Mouse (Mus musculus) left cerebral cortex, adult 11 months (tissue): ENCODE measurements at regions not wholly inside any gene's neighbourhood (a gene's known extent, or its start where the extent isn't known, plus 50 kb on each side); places are given as distances from the start of the nearest gene placed in this dataset.

Experiments
- DNase-seq: peaks from one replicate; pipeline ENCODE4 v3.0.0; 2022; ENCODE audit warnings: low spot score

DNA sequence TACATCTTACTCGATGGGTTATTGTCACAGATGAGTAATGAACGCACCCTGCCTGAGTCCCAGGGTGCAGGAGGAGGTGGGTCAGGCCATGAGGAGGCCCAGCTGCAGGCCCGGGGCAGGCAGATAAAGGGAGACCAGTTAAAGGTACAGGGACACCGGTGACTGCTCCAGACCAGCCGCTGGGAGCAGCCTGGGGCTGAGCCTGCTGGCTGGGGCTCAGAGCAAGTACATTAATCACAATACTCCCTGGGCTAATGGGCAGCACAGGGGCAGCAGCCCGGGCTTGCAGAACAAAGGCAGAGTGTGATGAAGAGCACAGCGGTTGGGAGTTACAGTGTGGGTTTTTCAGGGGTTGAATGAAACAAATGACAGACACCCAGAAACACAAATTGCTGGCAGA is 154.4 kb upstream of the Rnf219 start:
- no peak for DNase-seq

- DNase-seq, result no peak
Measured at GRCm38 (mm10) chr14:104661696-104662095, 139.3 kb upstream of the Rnf219 start.

DNA sequence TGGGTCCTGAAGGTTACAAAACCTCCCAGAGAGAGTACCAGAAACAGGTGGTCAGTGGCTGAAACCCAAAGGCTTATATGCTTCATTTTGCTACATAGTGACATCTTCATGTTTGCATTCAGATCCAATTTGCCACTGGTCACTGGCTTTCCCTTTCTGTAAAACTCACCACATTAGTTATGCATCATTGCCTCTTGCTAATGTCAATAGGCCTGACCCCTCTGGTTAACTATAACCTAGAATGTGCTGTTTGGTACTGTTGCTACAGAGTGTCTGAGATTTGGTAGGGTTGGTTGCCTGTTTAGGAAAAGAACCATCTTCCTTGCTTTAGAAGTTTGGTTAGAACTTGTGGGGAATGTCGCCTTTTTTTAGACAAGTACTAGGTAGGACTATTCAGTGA is 136.3 kb upstream of the Rnf219 start:
- no peak for DNase-seq

DNA sequence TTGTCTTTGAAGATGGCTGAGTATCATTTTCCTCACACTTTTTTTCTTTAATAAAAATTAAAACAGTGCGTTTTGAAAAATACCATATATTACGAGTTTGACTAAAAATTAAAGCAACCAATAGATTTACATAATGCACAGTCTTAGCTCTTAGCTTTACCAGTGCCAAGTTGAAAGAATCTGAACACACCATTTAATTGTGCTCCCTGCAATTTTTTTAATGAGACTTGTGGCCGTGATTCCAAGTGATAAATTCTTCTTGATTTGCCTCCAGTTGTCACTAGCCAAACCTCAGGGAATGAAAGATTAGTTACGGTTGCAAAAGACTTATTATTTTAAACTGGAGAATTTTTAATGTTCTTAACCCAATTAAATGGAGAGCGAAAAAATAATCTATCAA is 127.5 kb upstream of the Rnf219 start:
- no peak for DNase-seq

GRCm38 (mm10) chr14:104644626-104645025 is 122.2 kb upstream of the Rnf219 start:
- DNase-seq, result no peak

- no peak for DNase-seq
Measured at GRCm38 (mm10) chr14:104642783-104643182, 120.3 kb upstream of the Rnf219 start.

DNA sequence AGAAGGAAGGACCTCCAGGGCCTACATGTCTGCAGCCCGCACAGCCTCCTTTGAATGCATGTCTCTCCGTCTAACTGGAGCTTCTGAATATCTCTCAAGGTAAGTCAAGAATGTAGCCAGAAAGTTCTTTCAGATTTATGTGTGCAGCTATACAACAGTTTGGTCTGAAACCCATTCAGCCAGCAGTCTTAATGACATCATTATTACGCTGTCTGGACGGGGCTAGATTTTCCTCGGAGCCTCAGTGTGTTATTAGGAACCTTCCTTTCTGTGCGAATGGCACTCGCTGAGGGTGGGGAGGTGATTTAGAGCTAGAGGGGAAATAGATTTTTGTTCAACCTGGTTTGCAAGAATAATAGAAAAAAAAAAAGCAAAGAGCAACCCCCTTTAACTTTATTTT is 116.9 kb upstream of the Rnf219 start:
- no peak for DNase-seq

DNA sequence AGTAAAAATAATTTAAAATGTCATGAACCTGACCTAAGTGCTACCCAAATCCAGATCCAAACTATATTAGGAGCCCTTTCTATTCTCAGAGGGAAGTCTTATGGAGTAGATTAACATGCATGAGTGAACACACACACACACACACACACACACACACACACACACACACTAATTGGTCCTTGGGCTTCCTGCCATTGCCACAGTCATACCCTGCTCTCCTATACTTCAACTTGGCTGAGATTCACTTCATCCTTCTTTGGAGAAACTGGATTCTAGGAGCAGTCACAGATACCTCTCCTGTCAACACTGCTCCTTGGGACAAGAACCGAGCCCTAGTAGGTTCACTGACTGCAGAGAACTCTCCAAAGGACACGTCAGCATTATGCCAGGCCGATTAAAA is 89.0 kb upstream of the Rnf219 start:
- DNase-seq, result no peak

- no peak for DNase-seq
Measured at GRCm38 (mm10) chr14:104610378-104610777, 87.9 kb upstream of the Rnf219 start.

DNA sequence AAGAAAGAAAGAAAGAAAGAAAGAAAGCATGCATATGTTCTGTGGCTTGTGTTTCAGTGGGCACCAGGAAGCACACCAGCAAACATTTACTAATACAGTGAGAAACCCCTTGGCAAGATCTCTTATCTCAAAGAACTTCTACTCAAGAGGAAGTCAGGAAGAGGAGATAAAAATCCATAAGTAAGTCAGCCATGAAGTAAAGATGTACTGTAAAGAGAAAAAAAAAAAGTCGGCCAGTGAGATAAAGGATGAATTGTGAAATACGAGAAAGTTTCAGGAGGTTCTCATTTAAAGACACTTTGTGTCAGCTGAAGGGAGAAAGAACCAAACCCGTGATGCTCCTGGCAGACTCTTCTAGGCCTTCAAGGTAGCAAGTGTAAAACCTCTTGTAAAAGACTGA is 72.4 kb upstream of the Rnf219 start:
- no peak for DNase-seq
